Mouse (Mus musculus) left cerebral cortex, adult 8-10 months (tissue): Measurements from ENCODE around the gene Tmem135. TPM values are rescaled to one million over a fixed set of nuclear protein-coding genes. Genes with fewer than 3 reads are reported as not detected.

ENCODE experiments used
- DNase-seq, 2 experiments: peaks; one replicate each; pipeline ENCODE4 v3.0.0; 2022; ENCODE audit warnings: low spot score in 2 of 2
- total RNA-seq, 4 experiments: library from RNA; stranded (reverse); gene quantifications; 2 replicates each; pipeline ENCODE4 v1.2.4; 2022

Tmem135 gene
- total RNA-seq, result 10 to 100 TPM; 54.1 to 58.9 (median 56.9) TPM

- peak; percentile 72 to 92 for DNase-seq
These were observed at the start of gene Tmem135, which contains the start of gene Fzd4 for GRCm38 (mm10) chr7:89404081-89404733. Gene Tmem135 (minus strand): TSS chr7:89404222. Gene Fzd4 (plus strand): TSS chr7:89404355.

GRCm38 (mm10) chr7:89450312-89450711 lies 46.3 kb upstream of the Tmem135 start:
- DNase-seq, result no peak

- no peak for DNase-seq
These were observed 41.1 kb upstream of the Tmem135 start for GRCm38 (mm10) chr7:89445137-89445536.

GRCm38 (mm10) chr7:89442242-89442641 lies 38.2 kb upstream of the Tmem135 start:
- DNase-seq, result no peak

GRCm38 (mm10) chr7:89441291-89441690 lies 37.3 kb upstream of the Tmem135 start:
- DNase-seq, result no peak

GRCm38 (mm10) chr7:89437589-89437988 lies 33.6 kb upstream of the Tmem135 start:
- peak; percentile 11 to 17 for DNase-seq

- no peak for DNase-seq
These were observed 32.4 kb upstream of the Tmem135 start for GRCm38 (mm10) chr7:89436404-89436803.

GRCm38 (mm10) chr7:89433893-89434616 lies 30.0 kb upstream of the Tmem135 start:
- no peak for DNase-seq

- no peak for DNase-seq
These were observed 29.3 kb upstream of the Tmem135 start for GRCm38 (mm10) chr7:89433193-89433892.

- DNase-seq, result no peak
These were observed 27.2 kb upstream of the Tmem135 start for GRCm38 (mm10) chr7:89431185-89431584.

- DNase-seq, result no peak
These were observed 25.3 kb upstream of the Tmem135 start for GRCm38 (mm10) chr7:89429326-89429725.

GRCm38 (mm10) chr7:89428804-89429203 lies 24.8 kb upstream of the Tmem135 start:
- no peak for DNase-seq

- DNase-seq, result no peak
These were observed 23.1 kb upstream of the Tmem135 start for GRCm38 (mm10) chr7:89427101-89427500.

GRCm38 (mm10) chr7:89425803-89426725 lies 22.0 kb upstream of the Tmem135 start:
- DNase-seq, result no peak

- no peak for DNase-seq
These were observed 20.6 kb upstream of the Tmem135 start for GRCm38 (mm10) chr7:89424659-89425058.

GRCm38 (mm10) chr7:89423688-89424255 lies 19.8 kb upstream of the Tmem135 start:
- no peak for DNase-seq

- DNase-seq, result no peak
These were observed 19.2 kb upstream of the Tmem135 start for GRCm38 (mm10) chr7:89423194-89423593.

- no peak for DNase-seq
These were observed 18.6 kb upstream of the Tmem135 start for GRCm38 (mm10) chr7:89422650-89423049.

GRCm38 (mm10) chr7:89421294-89421693 lies 17.3 kb upstream of the Tmem135 start:
- no peak for DNase-seq

GRCm38 (mm10) chr7:89418917-89419679 lies 15.1 kb upstream of the Tmem135 start:
- DNase-seq, result no peak
